Mouse (Mus musculus): ENCODE measurements at regions not wholly inside any gene's neighbourhood (a gene's known extent, or its start where the extent isn't known, plus 50 kb on each side); places are given as distances from the start of the nearest gene placed in this dataset.

- no peak for ATAC-seq (ENCODE audit: low TSS enrichment)
Observed at GRCm38 (mm10) chrX:14592793-14593192, 381.8 kb downstream of the H2al1n start.

DNA sequence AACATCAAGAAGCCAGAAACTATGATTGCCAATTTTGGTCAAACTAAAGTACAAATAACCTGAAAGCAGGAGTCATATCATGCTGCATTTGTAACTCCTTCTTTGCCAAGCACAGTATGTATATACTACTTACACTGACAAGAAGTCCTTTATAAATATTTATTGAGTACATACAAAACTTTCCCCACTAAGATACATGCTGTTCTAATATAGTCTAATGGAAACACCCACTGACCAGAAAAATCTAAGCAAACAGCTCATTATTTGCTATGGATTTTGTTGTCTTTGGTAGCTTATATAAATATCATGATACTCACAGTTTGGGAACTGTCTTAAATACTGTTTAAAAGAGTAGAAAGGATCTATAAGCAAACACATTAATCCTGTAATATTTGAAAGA is 385.9 kb downstream of the H2al1n start:
- ATAC-seq (ENCODE audit: low TSS enrichment): no peak

DNA sequence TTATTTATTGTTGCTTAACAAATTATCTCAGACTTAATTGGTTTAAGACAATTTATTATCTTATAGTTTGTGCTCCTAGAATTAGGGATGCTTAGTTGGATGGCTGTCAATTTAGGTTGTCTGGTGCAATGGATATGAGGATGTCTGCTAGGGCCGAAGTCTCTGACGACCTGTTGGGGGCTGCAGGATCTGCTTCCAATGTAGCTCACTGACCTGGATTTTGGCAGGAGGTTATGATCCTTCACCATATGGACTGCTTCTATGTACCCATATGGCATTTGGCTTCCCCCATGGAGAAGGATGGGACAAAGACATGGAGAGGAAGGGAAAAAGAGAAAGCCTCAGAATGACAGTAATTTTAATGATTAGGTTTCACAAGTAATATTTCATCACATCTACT is 391.0 kb downstream of the H2al1n start:
- no peak for ATAC-seq (ENCODE audit: low TSS enrichment)

- ATAC-seq (ENCODE audit: low TSS enrichment): no peak
Observed at GRCm38 (mm10) chrX:14609196-14609595, 398.2 kb downstream of the H2al1n start.

DNA sequence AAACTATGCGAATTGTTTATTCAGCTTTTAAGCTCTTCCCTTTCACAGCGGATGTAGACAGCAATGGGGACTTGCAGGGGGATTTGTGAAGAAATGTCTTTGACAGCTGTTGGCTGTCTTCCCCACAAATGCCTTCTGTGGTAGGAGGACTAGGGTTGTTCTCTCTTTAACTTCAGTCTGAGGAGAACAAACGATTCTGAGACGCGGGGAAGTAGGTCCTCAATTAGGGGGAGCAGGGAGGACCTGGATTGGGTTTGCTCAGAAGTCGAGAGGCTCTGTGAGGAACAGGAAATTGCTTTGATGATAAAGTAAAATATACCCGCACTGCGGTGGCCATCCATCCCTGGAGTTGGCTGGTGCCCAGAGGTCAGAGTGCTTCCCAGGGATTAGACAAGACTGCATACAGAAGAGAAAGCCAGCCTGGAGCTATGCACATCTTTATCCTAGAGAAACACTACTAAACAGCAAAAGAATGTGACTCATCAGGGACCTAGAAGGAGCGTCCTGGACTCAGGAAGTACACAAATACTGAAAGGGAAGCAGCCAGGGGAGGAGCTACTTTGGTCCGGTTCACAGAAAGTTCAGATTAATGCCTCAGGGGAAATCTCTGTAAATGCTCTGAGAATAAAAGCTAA is 417.4 kb downstream of the H2al1n start:
- peak; percentile 27; the same call in 1 of the 2 replicates for ATAC-seq (ENCODE audit: low TSS enrichment)

- no peak for ATAC-seq (ENCODE audit: low TSS enrichment)
Observed at GRCm38 (mm10) chrX:14639378-14639777, 428.4 kb downstream of the H2al1n start.

GRCm38 (mm10) chrX:14664852-14665251 is 453.9 kb downstream of the H2al1n start:
- no peak for ATAC-seq (ENCODE audit: low TSS enrichment)

DNA sequence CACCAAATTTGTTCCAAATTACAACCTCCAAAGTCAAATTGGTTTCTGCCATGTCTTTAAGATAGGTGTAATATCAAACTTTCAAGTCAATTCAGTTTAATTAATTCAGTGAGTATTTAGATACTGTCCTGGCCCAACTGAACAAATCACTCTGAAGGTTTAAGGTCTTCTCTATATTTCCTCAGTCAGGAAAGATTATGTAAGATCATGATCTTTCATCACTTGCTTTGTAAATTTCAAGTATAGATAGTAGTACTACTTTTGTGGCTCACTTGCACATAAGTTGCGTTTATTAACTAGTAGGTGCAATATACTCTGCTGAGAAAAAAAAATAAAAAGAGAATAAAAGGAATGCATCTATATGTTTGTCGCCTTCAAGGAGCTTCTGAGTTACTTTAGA is 485.4 kb downstream of the H2al1n start:
- ATAC-seq (ENCODE audit: low TSS enrichment): no peak

DNA sequence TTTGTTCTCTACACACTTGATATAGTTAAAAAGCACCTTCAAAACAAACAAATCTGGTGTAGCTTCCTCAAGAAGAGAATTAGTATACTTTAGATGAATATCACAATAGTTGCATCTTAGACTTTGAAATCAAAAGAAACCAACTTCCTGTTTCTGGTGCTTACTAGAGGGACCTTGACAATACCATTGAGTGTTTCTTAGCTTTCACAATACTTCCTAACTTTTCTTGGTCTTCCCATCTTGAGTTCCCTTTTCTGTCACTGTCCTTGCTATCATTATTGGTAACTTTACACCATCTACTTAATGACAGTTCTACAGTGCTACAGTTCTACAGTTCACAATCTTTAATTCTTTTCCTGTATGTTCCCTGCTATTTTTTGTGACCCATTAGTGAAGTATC is 528.1 kb downstream of the H2al1n start:
- ATAC-seq (ENCODE audit: low TSS enrichment): no peak
